Mouse (Mus musculus) central nervous system, embryonic 11.5 days (tissue): Measurements from ENCODE around the gene Cntln. TPM values are rescaled to one million over a fixed set of nuclear protein-coding genes. Genes with fewer than 3 reads are reported as not detected.

Experiments
- polyA plus RNA-seq: library from polyadenylated mRNA; depleted of rRNA; stranded (reverse); fragments of >200 nt; gene quantifications from 2 replicates; pipeline ENCODE4 v1.2.3, GENCODE M21; 2012; rRNA removed

Gene Cntln
- 15.4 and 20.4 TPM in 2 replicates for polyA plus RNA-seq

GRCm38 (mm10) chr4:84884111-84884538 lies at the start of gene Cntln:
Cntln (plus strand) TSS chr4:84884309.

Other genes with a start within 250 kb of the Cntln start
- gene Bnc2, start 209.0 kb upstream of the Cntln start, polyA plus RNA-seq: 8.6 and 14.7 TPM in 2 replicates